ENCODE assay signal across 24 mouse cellular contexts in genomic region chr16:87930519-87930918, GRCm38 (mm10).
DNase-seq lines count a peak whose midpoint lies in the region; ATAC-seq lines count a peak whose summit lies in the region.
"Had no signal": no experiment of that assay in that cellular context is flagged by ENCODE, and none has a peak within 500 bp of the region (broad histone marks: within the 10 kb centered on the region; RNA-seq: fewer than 3 reads in every experiment).

No protein-coding gene starts in this region.

- no peaks in the 10 kb centered on the region for H3K4me1 ChIP-seq in limb, embryonic 10.5 days
- H3K4me1 ChIP-seq: embryonic facial prominence, embryonic 13.5 days; embryonic facial prominence, embryonic 15.5 days; forebrain, embryonic 13.5 days; forebrain, embryonic 15.5 days had no signal

- peak; percentile 43 for ATAC-seq in activated CD4-positive, CD25-positive, alpha-beta regulatory T cell, adult 4 months
- ATAC-seq in inflammation-experienced regulatory T-cells, adult 6 months, result peak; percentile 53
- ATAC-seq: forebrain, embryonic 13.5 days; forebrain, embryonic 15.5 days; forebrain, postnatal 0 days; Patski had no signal

- H3K9me3 ChIP-seq in limb, embryonic 10.5 days (replicated peaks), result no peaks in the 10 kb centered on the region
- H3K9me3 ChIP-seq: embryonic facial prominence, embryonic 13.5 days; embryonic facial prominence, embryonic 15.5 days; forebrain, embryonic 13.5 days; forebrain, embryonic 15.5 days had no signal

- H3K27me3 ChIP-seq in limb, embryonic 10.5 days (ENCODE audit: low read depth, poor library complexity, severe bottlenecking), result no peaks in the 10 kb centered on the region
- H3K27me3 ChIP-seq: CH12.LX; embryonic facial prominence, embryonic 13.5 days; embryonic facial prominence, embryonic 15.5 days; forebrain, embryonic 13.5 days; forebrain, embryonic 15.5 days; Patski had no signal

- no peak overlapping the region for H3K27ac ChIP-seq in limb, embryonic 10.5 days
- H3K27ac ChIP-seq: embryonic facial prominence, embryonic 13.5 days; embryonic facial prominence, embryonic 15.5 days; forebrain, embryonic 13.5 days; forebrain, embryonic 15.5 days had no signal

- H3K36me3 ChIP-seq in limb, embryonic 10.5 days, result no peaks in the 10 kb centered on the region
- H3K36me3 ChIP-seq: embryonic facial prominence, embryonic 13.5 days; embryonic facial prominence, embryonic 15.5 days; forebrain, embryonic 15.5 days; G1E had no signal

- DNase-seq in adrenal gland, adult 2 months, result peak; percentile 12
- DNase-seq in adrenal gland, postnatal 4 days (ENCODE audit: low spot score in 2 of 2), result no peak
- no peak for DNase-seq in spleen, postnatal 14 days (ENCODE audit: low spot score in 2 of 2)
- no peak for DNase-seq in limb, embryonic 10.5 days (ENCODE audit: low spot score)
- DNase-seq: adrenal gland, adult 8-10 months; adrenal gland, postnatal 14 days; B cell, adult 2 months; cerebellum, adult 11 months; cerebellum, adult 18-20 months; cerebellum, adult 8-10 months; cerebellum, adult 9-11 months; cerebellum, postnatal 14 days; cerebellum, postnatal 36 days; embryo, embryonic 11 days; forebrain, postnatal 0 days had no signal

- WGBS in limb, embryonic 10.5 days, result 92% methylated on average over 3 of the region's 3 CpGs

- no peak overlapping the region for H3K4me3 ChIP-seq in limb, embryonic 10.5 days
- H3K4me3 ChIP-seq: embryonic facial prominence, embryonic 13.5 days; embryonic facial prominence, embryonic 15.5 days; forebrain, embryonic 13.5 days; forebrain, embryonic 15.5 days had no signal
